Mouse (Mus musculus) E14TG2a.4 (cell line): Measurements from ENCODE around the gene BC003965.

ENCODE experiments used
- CTCF ChIP-seq: conservative IDR thresholded peaks from 2 replicates; pipeline ENCODE4 v1.5.1; 2014; ENCODE audit warnings: low read length
- NANOG ChIP-seq: IDR thresholded peaks from 2 replicates; pipeline ENCODE4 v1.6.1; 2014; ENCODE audit warnings: borderline replicate concordance, low read length, mixed read lengths
- POU5F1 ChIP-seq: IDR thresholded peaks from 2 replicates; pipeline ENCODE4 v1.6.1; 2014; ENCODE audit warnings: low read length, borderline replicate concordance

DNA sequence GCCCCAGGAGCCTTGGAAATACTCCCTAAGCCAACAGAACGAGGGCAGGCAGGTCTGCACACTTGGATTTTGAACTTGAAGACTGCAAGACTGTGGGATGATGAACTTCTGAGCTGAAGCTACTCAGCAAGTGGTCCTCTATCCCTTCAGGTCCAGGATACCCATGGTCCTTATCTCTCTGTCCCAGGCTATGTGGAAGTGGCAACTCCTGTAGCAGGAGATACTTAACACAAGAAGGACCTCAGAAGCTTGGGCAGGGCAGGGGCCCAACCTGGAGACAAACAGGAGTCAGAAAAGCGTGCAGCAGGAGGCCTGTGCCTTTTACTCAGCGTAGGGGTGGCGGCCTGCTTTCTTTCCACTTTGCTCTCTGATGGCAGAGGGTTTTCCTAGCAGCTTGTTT, 41.3 kb downstream of the BC003965 start:
- no peak for TF ChIP-seq NANOG
- TF ChIP-seq CTCF, result no peak
- no peak for TF ChIP-seq POU5F1
